Mouse (Mus musculus) spleen, embryonic (tissue): ENCODE measurements around the gene Synpo2.

ENCODE experiments used
- CTCF ChIA-PET: fragments of 350-600 bp; sonication (Branson Sonifier 250); formaldehyde crosslinking; loops from one replicate; lab custom pipeline; 2022; lab: Charles Lee

Synpo2 gene

DNA sequence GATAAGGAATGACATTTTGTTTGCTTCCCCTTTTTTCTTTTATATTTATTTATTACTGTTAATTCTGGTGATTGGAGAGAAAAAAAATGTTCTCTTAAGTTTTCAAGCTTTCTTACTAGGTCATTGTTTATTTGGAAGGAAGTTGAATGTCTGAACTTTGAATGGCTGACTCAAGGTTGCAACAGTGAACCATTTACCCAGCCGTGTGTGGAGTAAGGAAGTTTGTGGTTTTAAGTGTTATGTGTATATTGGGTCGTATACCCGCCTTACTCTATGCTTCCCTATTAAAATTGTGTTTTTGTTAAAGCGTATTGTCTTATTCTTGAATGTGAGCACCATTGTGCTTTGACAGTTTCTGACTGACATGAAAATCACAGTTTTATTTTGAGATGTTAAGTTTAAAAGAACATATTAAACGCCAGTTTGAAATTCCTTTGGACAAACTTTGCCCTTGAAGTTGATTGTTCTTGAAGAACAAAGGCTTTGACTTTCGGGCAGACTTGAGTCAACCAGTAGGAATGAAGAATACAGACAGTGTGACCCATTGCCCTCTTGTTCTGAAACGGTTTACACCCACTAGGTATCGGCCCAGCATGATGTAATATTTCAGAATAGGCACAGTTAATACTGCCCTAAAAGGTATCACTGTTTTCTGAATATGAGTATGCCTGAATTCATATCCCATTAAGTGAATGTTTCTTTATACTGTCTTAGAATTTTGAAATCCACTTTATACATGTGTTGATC is 182.6 kb downstream of the Synpo2 start:
- CTCF ChIA-PET = no interaction called here

DNA sequence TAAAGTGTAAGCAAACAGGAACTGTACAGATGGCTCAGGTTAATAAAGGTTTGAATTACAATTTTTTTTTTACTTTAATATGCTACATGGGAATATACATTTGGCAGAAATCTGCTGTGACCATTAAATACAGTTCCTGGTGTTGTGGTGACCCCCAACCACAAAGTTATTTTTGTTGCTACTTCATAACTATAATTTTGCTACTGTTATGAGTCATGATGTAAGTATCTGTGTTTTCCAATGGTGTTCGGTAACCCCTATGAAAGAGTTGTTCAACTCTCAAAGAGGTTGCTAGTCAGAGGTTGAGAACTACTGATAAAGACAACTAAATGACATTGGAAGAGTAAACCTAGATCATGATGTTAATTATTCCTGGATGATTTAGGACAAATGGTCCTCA is 193.6 kb downstream of the Synpo2 start:
- CTCF ChIA-PET = no interaction called here

DNA sequence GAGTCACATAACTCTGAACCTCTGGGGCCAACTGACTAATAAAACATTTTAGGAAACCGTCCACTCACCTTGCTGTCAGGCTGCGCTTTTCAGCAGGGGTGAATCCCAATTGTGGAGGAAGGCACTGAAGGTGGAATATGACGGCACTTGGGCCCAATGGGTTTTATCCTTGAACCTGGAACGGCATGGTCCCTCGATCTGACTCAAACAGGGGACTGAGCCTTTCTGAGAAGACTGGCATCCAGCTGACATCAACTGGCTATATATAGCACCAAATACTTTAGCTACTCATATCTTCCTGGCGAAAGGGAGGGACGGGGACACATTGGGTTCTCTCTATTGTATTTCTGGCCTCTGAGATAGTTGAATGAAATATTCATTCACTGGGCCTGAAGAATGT is 201.2 kb downstream of the Synpo2 start, which contains the start of gene Myoz2:
TSS of gene Myoz2 (minus strand) at position 264 of the 400 bp plus-strand sequence.
- CTCF ChIA-PET = no interaction called here

DNA sequence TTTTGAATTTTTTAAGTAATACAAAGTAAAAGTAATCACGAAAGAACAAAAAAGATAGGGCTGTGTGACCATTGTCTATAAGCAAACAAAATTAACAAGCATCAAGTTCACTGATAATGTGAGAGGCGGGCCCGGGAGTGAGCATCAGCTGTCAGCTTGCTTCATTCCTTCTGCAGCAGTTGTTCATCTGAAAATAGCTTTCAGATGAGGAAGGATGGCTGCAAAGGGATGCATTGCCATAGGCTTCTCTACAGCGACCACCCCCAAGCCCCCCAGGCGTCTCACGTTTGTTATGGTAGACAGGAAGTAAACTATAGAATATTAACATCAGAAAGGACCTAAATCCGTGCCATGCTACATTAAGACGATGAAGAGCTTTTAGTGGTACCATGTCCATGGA is 202.1 kb downstream of the Synpo2 start:
- CTCF ChIA-PET = no interaction called here
